Mouse (Mus musculus): Measurements from ENCODE around the gene Sap30. TPM values are rescaled to one million over a fixed set of nuclear protein-coding genes. Genes with fewer than 3 reads are reported as not detected.
"Not testable (repeated sequence)": the region's sequence is repeated elsewhere in the genome, so short reads cannot be mapped to it uniquely, and the experiment has no call there.

The Sap30 gene
- polyA plus RNA-seq, 1 experiment from 2014 or later, result 48.6 TPM

- 89% methylated on average over 3 of the region's 3 CpGs for WGBS (ENCODE audit: insufficient replicate concordance)
- ATAC-seq (replicated peaks; ENCODE audit: insufficient number of reproducible peaks, low FRiP score, low TSS enrichment), result no peak
These were observed 23.9 kb downstream of the Sap30 start for GRCm38 (mm10) chr8:57463757-57464156.

DNA sequence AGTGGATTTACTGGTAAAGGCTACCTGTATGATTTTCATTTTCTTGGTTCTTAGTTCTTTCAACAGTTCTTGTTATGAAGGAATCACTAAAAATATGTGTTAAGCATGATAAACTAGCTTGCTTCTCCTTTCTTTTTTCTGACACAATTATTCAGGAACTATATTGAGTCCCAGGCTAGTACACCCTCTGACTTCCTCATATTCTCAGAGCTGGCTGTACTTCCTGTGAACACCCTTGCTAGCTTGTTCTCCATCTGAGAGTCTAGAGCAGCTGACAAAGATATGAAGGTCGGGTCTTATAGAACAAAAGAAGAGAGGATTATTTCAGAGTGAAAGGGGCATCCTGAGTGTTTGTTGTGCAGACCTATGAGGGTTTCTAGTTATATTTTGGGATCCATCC, 24.8 kb downstream of the Sap30 start:
- Histone ChIP-seq H3K27ac (ENCODE audit: low read depth, low read length) (no peak overlapping the region), H3K4me2 (no peak overlapping the region), H3K4me1 (ENCODE audit: control insufficient read depth, insufficient read depth, low read length) (no peaks in the 10 kb centered on the region), H3K9me3 (replicated peaks; ENCODE audit: control insufficient read depth, low read length) (no peaks in the 10 kb centered on the region), H3K4me3 (ENCODE audit: low read depth, low read length) (no peak overlapping the region), H3K36me3 (ENCODE audit: control insufficient read depth, insufficient read depth, low read length) (no peaks in the 10 kb centered on the region), H3K27me3 (ENCODE audit: control insufficient read depth, insufficient read depth, low read length) (no peaks in the 10 kb centered on the region), H3K9ac (ENCODE audit: low read depth, low read length) (no peak overlapping the region)
- 48% methylated on average over 1 of the region's 1 CpGs for WGBS (ENCODE audit: insufficient replicate concordance)
- no peak for ATAC-seq (replicated peaks; ENCODE audit: insufficient number of reproducible peaks, low FRiP score, low TSS enrichment)

More at GRCm38 (mm10) chr8:57463757-57464156, 23.9 kb downstream of the Sap30 start:
- peaks cover 1% of the 10 kb centered on the region for H3K4me1 ChIP-seq (ENCODE audit: control insufficient read depth, insufficient read depth, low read length)
- no peaks in the 10 kb centered on the region for H3K36me3 ChIP-seq (ENCODE audit: control insufficient read depth, insufficient read depth, low read length)
- H3K9me3 ChIP-seq (replicated peaks; ENCODE audit: control insufficient read depth, low read length), result no peaks in the 10 kb centered on the region
- no peak overlapping the region for H3K4me2 ChIP-seq
- no peak overlapping the region for H3K4me3 ChIP-seq (ENCODE audit: low read depth, low read length)
- no peak overlapping the region for H3K27ac ChIP-seq (ENCODE audit: low read depth, low read length)
- no peaks in the 10 kb centered on the region for H3K27me3 ChIP-seq (ENCODE audit: control insufficient read depth, insufficient read depth, low read length)
- no peak overlapping the region for H3K9ac ChIP-seq (ENCODE audit: low read depth, low read length)

GRCm38 (mm10) chr8:57457942-57458341, 29.7 kb downstream of the Sap30 start:
- no peak overlapping the region for H3K4me2 ChIP-seq
- WGBS (ENCODE audit: insufficient replicate concordance), result 75% methylated on average over 3 of the region's 3 CpGs
- H3K27ac ChIP-seq (ENCODE audit: low read depth, low read length), result no peak overlapping the region
- H3K9me3 ChIP-seq (replicated peaks; ENCODE audit: control insufficient read depth, low read length), result no peaks in the 10 kb centered on the region
- no peak overlapping the region for H3K9ac ChIP-seq (ENCODE audit: low read depth, low read length)
- H3K4me3 ChIP-seq (ENCODE audit: low read depth, low read length), result no peak overlapping the region
- no peaks in the 10 kb centered on the region for H3K36me3 ChIP-seq (ENCODE audit: control insufficient read depth, insufficient read depth, low read length)
- no peaks in the 10 kb centered on the region for H3K27me3 ChIP-seq (ENCODE audit: control insufficient read depth, insufficient read depth, low read length)
- ATAC-seq (replicated peaks; ENCODE audit: insufficient number of reproducible peaks, low FRiP score, low TSS enrichment), result no peak
- H3K4me1 ChIP-seq (ENCODE audit: control insufficient read depth, insufficient read depth, low read length), result peaks cover 3% of the 10 kb centered on the region; the same call in 1 of the 2 replicates

GRCm38 (mm10) chr8:57457152-57457551, 30.5 kb downstream of the Sap30 start:
- H3K4me3 ChIP-seq (ENCODE audit: low read depth, low read length), result no peak overlapping the region
- no peaks in the 10 kb centered on the region for H3K9me3 ChIP-seq (replicated peaks; ENCODE audit: control insufficient read depth, low read length)
- peaks cover 3% of the 10 kb centered on the region; the same call in 1 of the 2 replicates for H3K4me1 ChIP-seq (ENCODE audit: control insufficient read depth, insufficient read depth, low read length)
- no peak for ATAC-seq (replicated peaks; ENCODE audit: insufficient number of reproducible peaks, low FRiP score, low TSS enrichment)
- 74% methylated on average over 6 of the region's 6 CpGs for WGBS (ENCODE audit: insufficient replicate concordance)
- no peaks in the 10 kb centered on the region for H3K36me3 ChIP-seq (ENCODE audit: control insufficient read depth, insufficient read depth, low read length)
- no peak overlapping the region for H3K4me2 ChIP-seq
- H3K27ac ChIP-seq (ENCODE audit: low read depth, low read length), result no peak overlapping the region
- no peaks in the 10 kb centered on the region for H3K27me3 ChIP-seq (ENCODE audit: control insufficient read depth, insufficient read depth, low read length)
- H3K9ac ChIP-seq (ENCODE audit: low read depth, low read length), result no peak overlapping the region

GRCm38 (mm10) chr8:57455765-57456164, 31.9 kb downstream of the Sap30 start, which contains the start of gene Scrg1:
Gene Scrg1 (plus strand): TSS chr8:57455923.
- H3K27me3 ChIP-seq (ENCODE audit: control insufficient read depth, insufficient read depth, low read length), result no peaks in the 10 kb centered on the region
- no peak within 1 kb of the TSS for H3K9ac ChIP-seq (ENCODE audit: low read depth, low read length)
- H3K4me2 ChIP-seq, result no peak within 1 kb of the TSS
- H3K9me3 ChIP-seq (replicated peaks; ENCODE audit: control insufficient read depth, low read length), result no peaks in the 10 kb centered on the region
- H3K4me3 ChIP-seq (ENCODE audit: low read depth, low read length), result no peak within 1 kb of the TSS
- no peak within 1 kb of the TSS for H3K27ac ChIP-seq (ENCODE audit: low read depth, low read length)
- H3K4me1 ChIP-seq (ENCODE audit: control insufficient read depth, insufficient read depth, low read length), result peaks cover 3% of the 10 kb centered on the region; the same call in 1 of the 2 replicates
- ATAC-seq (replicated peaks; ENCODE audit: insufficient number of reproducible peaks, low FRiP score, low TSS enrichment), result no peak
- no peaks in the 10 kb centered on the region for H3K36me3 ChIP-seq (ENCODE audit: control insufficient read depth, insufficient read depth, low read length)
- 78% methylated on average over 3 of the region's 3 CpGs for WGBS (ENCODE audit: insufficient replicate concordance)

- Histone ChIP-seq H3K9me3 (replicated peaks; ENCODE audit: control insufficient read depth, low read length) (no peaks in the 10 kb centered on the region), H3K27me3 (ENCODE audit: control insufficient read depth, insufficient read depth, low read length) (no peaks in the 10 kb centered on the region), H3K4me3 (ENCODE audit: low read depth, low read length) (no peak overlapping the region), H3K36me3 (ENCODE audit: control insufficient read depth, insufficient read depth, low read length) (no peaks in the 10 kb centered on the region), H3K9ac (ENCODE audit: low read depth, low read length) (no peak overlapping the region), H3K27ac (ENCODE audit: low read depth, low read length) (no peak overlapping the region), H3K4me2 (no peak overlapping the region), H3K4me1 (ENCODE audit: control insufficient read depth, insufficient read depth, low read length) (peaks cover 3% of the 10 kb centered on the region; the same call in 1 of the 2 replicates)
- no peak for ATAC-seq (replicated peaks; ENCODE audit: insufficient number of reproducible peaks, low FRiP score, low TSS enrichment)
- 87% methylated on average over 2 of the region's 2 CpGs for WGBS (ENCODE audit: insufficient replicate concordance)
These were observed 34.3 kb downstream of the Sap30 start for GRCm38 (mm10) chr8:57453361-57453760.

DNA sequence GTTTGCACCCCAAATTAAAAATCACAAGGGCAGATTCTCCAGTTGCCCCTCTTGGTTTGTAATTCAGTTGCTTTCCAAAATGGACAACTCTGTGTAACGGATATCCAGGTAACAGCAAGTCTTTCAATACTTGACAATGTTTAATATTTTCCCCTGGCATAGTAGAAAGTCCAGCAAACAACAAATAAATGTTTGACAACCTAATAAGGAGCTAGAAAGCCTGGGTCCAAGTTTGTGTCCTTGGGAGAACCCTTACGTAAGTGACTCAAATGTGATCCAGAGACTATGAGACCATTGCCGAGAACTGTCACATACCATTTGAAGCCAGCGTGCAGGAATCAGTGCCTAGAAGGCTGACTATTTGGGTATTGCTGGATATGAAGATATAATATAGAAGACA, 35.8 kb downstream of the Sap30 start:
- H3K27ac ChIP-seq (ENCODE audit: low read depth, low read length), result no peak overlapping the region
- H3K9ac ChIP-seq (ENCODE audit: low read depth, low read length), result no peak overlapping the region
- no peaks in the 10 kb centered on the region for H3K9me3 ChIP-seq (replicated peaks; ENCODE audit: control insufficient read depth, low read length)
- WGBS (ENCODE audit: insufficient replicate concordance), result 86% methylated on average over 4 of the region's 4 CpGs
- H3K4me3 ChIP-seq (ENCODE audit: low read depth, low read length), result no peak overlapping the region
- no peaks in the 10 kb centered on the region for H3K27me3 ChIP-seq (ENCODE audit: control insufficient read depth, insufficient read depth, low read length)
- no peaks in the 10 kb centered on the region for H3K36me3 ChIP-seq (ENCODE audit: control insufficient read depth, insufficient read depth, low read length)
- H3K4me2 ChIP-seq, result no peak overlapping the region
- no peak for ATAC-seq (replicated peaks; ENCODE audit: insufficient number of reproducible peaks, low FRiP score, low TSS enrichment)
- H3K4me1 ChIP-seq (ENCODE audit: control insufficient read depth, insufficient read depth, low read length), result no peaks in the 10 kb centered on the region

DNA sequence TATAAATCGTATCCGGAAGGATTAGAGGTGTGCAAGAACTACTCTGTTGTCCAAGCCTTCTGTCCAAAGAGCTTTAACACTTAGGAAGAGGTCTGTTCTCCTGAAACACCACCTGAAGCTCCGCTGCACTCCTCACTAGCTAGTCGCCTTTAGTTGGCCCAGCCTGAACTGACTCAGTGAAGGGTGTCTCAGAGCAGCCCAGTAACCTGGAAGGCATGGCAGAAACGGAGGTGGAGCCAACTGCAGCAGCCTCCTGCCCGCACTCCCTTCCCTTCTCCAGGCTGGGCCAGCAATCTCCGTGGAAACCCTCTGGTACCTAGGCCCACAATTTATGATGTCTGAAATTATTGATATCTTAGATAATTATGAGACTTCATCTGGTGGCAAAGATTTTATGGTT, 36.9 kb downstream of the Sap30 start:
- ATAC-seq (replicated peaks; ENCODE audit: insufficient number of reproducible peaks, low FRiP score, low TSS enrichment), result no peak
- Histone ChIP-seq H3K9ac (ENCODE audit: low read depth, low read length) (no peak overlapping the region), H3K9me3 (replicated peaks; ENCODE audit: control insufficient read depth, low read length) (no peaks in the 10 kb centered on the region), H3K4me3 (ENCODE audit: low read depth, low read length) (no peak overlapping the region), H3K27ac (ENCODE audit: low read depth, low read length) (no peak overlapping the region), H3K4me2 (no peak overlapping the region), H3K4me1 (ENCODE audit: control insufficient read depth, insufficient read depth, low read length) (no peaks in the 10 kb centered on the region), H3K27me3 (ENCODE audit: control insufficient read depth, insufficient read depth, low read length) (no peaks in the 10 kb centered on the region), H3K36me3 (ENCODE audit: control insufficient read depth, insufficient read depth, low read length) (no peaks in the 10 kb centered on the region)
- 64% methylated on average over 7 of the region's 7 CpGs for WGBS (ENCODE audit: insufficient replicate concordance)

GRCm38 (mm10) chr8:57445901-57446300, 41.8 kb downstream of the Sap30 start:
- not testable (repeated sequence) for H3K4me2 ChIP-seq; H3K27ac ChIP-seq (ENCODE audit: low read depth, low read length); H3K36me3 ChIP-seq (ENCODE audit: control insufficient read depth, insufficient read depth, low read length); ATAC-seq (replicated peaks; ENCODE audit: insufficient number of reproducible peaks, low FRiP score, low TSS enrichment); H3K4me3 ChIP-seq (ENCODE audit: low read depth, low read length); H3K9ac ChIP-seq (ENCODE audit: low read depth, low read length); H3K4me1 ChIP-seq (ENCODE audit: control insufficient read depth, insufficient read depth, low read length); H3K9me3 ChIP-seq (replicated peaks; ENCODE audit: control insufficient read depth, low read length); H3K27me3 ChIP-seq (ENCODE audit: control insufficient read depth, insufficient read depth, low read length)
- WGBS (ENCODE audit: insufficient replicate concordance), result 80% methylated on average over 4 of the region's 5 CpGs
